ENCODE assay signal across 23 mouse cellular contexts in the genomic region with DNA sequence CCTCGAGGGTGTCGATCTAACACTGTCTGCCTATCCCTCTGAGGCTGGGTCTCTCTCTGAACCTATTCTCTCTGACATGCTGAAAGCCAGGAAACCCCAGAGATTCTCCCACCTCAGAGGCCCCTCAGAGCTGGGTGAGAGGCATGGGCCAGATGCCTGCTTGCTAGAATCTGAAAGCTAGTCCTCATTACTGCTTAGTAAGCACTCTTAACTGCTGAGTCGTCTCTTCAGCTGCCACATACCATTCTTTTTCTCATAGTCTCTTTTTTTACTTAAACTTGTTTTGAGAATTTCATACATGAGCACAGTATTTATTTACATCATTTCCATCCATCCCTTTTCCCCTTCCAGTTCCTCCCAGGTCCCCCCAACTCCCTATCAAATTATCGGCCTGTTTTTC.
A peak's percentile ranks its signal among the peaks of the same experiment; 100 is the strongest.
DNase-seq lines count a peak whose midpoint lies in the region; ATAC-seq and TF ChIP-seq lines count a peak whose summit lies in the region.
"Had no signal": no experiment of that assay in that cellular context is flagged by ENCODE, and none has a peak within 500 bp of the region (broad histone marks: within the 10 kb centered on the region; RNA-seq: fewer than 3 reads in every experiment).

No protein-coding gene starts in this region.

- no peaks in the 10 kb centered on the region for H3K79me2 ChIP-seq in CH12.LX (replicated peaks; ENCODE audit: control insufficient read depth, extremely low read depth, insufficient read depth, poor library complexity, severe bottlenecking)

- H3K9me3 ChIP-seq in heart, embryonic 11.5 days (replicated peaks; ENCODE audit: control insufficient read depth, low read length): no peaks in the 10 kb centered on the region
- H3K9me3 ChIP-seq in CH12.LX (replicated peaks; ENCODE audit: low read length): no peaks in the 10 kb centered on the region
- no peaks in the 10 kb centered on the region for H3K9me3 ChIP-seq in ES-E14 (ENCODE audit: control insufficient read depth, insufficient read depth, low read depth, low read length)
- H3K9me3 ChIP-seq: G1E had no signal

- TF ChIP-seq POLR2A in CH12.LX (IDR thresholded peaks at IDR 0.05; ENCODE audit: low read depth, low read length): no peak

- dilution Hi-C loops in CH12.LX (cut with MboI; ENCODE audit: extremely low pct_ligation_motif_present, extremely low pct_unique_long_range_greater_than_20kb, low sequenced_read_pairs): no loop called here

- no peak for TF ChIP-seq RAD21 in CH12.LX (IDR thresholded peaks at IDR 0.05; ENCODE audit: low read depth, low read length)

- H3K27ac ChIP-seq in gastrocnemius, adult 2 months: peak overlapping the region; percentile 77; the same call in 1 of the 2 replicates
- no peak overlapping the region for H3K27ac ChIP-seq in heart, embryonic 11.5 days (ENCODE audit: low read depth, low read length)
- no peak overlapping the region for H3K27ac ChIP-seq in CH12.LX (ENCODE audit: insufficient read depth, low read depth)
- H3K27ac ChIP-seq in ES-E14 (ENCODE audit: insufficient read depth, low read depth, low read length, poor library complexity, severe bottlenecking): no peak overlapping the region

- ATAC-seq in heart, embryonic 11.5 days (replicated peaks; ENCODE audit: insufficient number of reproducible peaks, low FRiP score, low TSS enrichment): no peak
- ATAC-seq: activated CD4-positive, CD25-positive, alpha-beta regulatory T cell, adult 4 months; CD4-positive, CD25-positive, alpha-beta regulatory T cell, adult 4 months; Patski had no signal

- TF ChIP-seq CTCF in gastrocnemius, adult 2 months (IDR thresholded peaks at IDR 0.05): no peak
- no peak for TF ChIP-seq CTCF in CH12.LX (conservative IDR thresholded peaks at IDR 0.05 in 1 of 2, IDR thresholded peaks at IDR 0.05 in 1 of 2; ENCODE audit: low read depth in 2 of 2, low read length in 2 of 2)

- H3K4me3 ChIP-seq in gastrocnemius, adult 2 months: no peak overlapping the region
- H3K4me3 ChIP-seq in heart, embryonic 11.5 days (ENCODE audit: low read depth, low read length): no peak overlapping the region
- H3K4me3 ChIP-seq in CH12.LX (replicated peaks in 1 of 3; ENCODE audit: low read depth in 2 of 3, low read length in 2 of 3, poor library complexity in 1 of 3) (no peak overlapping the region), ES-E14 (ENCODE audit: insufficient read depth in 1 of 2, low read depth in 1 of 2, low read length in 2 of 2, poor library complexity in 1 of 2, severe bottlenecking in 1 of 2) (no peak overlapping the region)

- no peak for DNase-seq in gastrocnemius, adult 2 months
- DNase-seq in gastrocnemius, postnatal 36 days: no peak
- peak; percentile 71 for DNase-seq in heart, adult 11 months
- DNase-seq in CH12.LX (ENCODE audit: extremely low read depth) (no peak), ES-E14 (ENCODE audit: low read depth, low spot score) (no peak)
- DNase-seq in neural tube, embryonic 10.5 days (ENCODE audit: extremely low spot score, low spot score): no peak
- DNase-seq in layer of hippocampus, postnatal 14 days (ENCODE audit: low spot score in 2 of 2): no peak
- DNase-seq: adrenal gland, adult 2 months; adrenal gland, adult 8-10 months; adrenal gland, postnatal 10 days; adrenal gland, postnatal 14 days; adrenal gland, postnatal 25 days; adrenal gland, postnatal 36 days; B cell, adult 2 months; cerebellum, adult 11 months; cerebellum, adult 11-12 months; cerebellum, adult 18-20 months; cerebellum, adult 2 months had no signal

- 85% methylated on average over 4 of the region's 4 CpGs for WGBS in heart, embryonic 11.5 days (ENCODE audit: insufficient replicate concordance)

- intact Hi-C loops in gastrocnemius, adult 2 months (cut with DNase I): loop anchor here (5.0 kb wide), 1 partner anchor 174 kb away; a partner anchor contains a TSS
- intact Hi-C loops in gastrocnemius, postnatal 36 days (cut with DNase I): no loop called here

- no peak overlapping the region for H3K4me2 ChIP-seq in heart, embryonic 11.5 days
- H3K4me2 ChIP-seq in CH12.LX (ENCODE audit: insufficient read depth, low read depth, poor library complexity, severe bottlenecking): no peak overlapping the region

- in situ Hi-C loops in CH12.LX (cut with MboI; ENCODE audit: low pct_ligation_motif_present, low pct_unique_long_range_greater_than_20kb, low sequenced_read_pairs) (no loop called here), ES-E14 (cut with MboI; ENCODE audit: low sequenced_read_pairs in 2 of 2, unreplicated experiment in 2 of 2) (no loop called here)

- peaks cover 3% of the 10 kb centered on the region; the same call in 1 of the 2 replicates for H3K4me1 ChIP-seq in heart, embryonic 11.5 days (ENCODE audit: control insufficient read depth, insufficient read depth, low read length)
- peaks cover 0 to 4% of the 10 kb centered on the region in 2 experiments; a peak in 2 of 4 replicates for H3K4me1 ChIP-seq in CH12.LX (ENCODE audit: control insufficient read depth in 1 of 2, insufficient read depth in 2 of 2)
- H3K4me1 ChIP-seq in ES-E14 (ENCODE audit: control insufficient read depth in 2 of 2, insufficient read depth in 2 of 2, low read length in 2 of 2, poor library complexity in 1 of 2): no peaks in the 10 kb centered on the region

- H3K27me3 ChIP-seq in heart, embryonic 11.5 days (ENCODE audit: control insufficient read depth, insufficient read depth, low read length): no peaks in the 10 kb centered on the region
- no peaks in the 10 kb centered on the region for H3K27me3 ChIP-seq in CH12.LX (replicated peaks)
- H3K27me3 ChIP-seq: Patski had no signal

- TF ChIP-seq EP300 in CH12.LX (IDR thresholded peaks at IDR 0.05; ENCODE audit: low read length): no peak

- H3K36me3 ChIP-seq in heart, embryonic 11.5 days (ENCODE audit: control insufficient read depth, insufficient read depth, low read length): no peaks in the 10 kb centered on the region
- H3K36me3 ChIP-seq in CH12.LX (replicated peaks in 1 of 2; ENCODE audit: control insufficient read depth in 1 of 2, insufficient read depth in 1 of 2, low read length in 1 of 2): no peaks in the 10 kb centered on the region
- H3K36me3 ChIP-seq in ES-E14 (ENCODE audit: control insufficient read depth, insufficient read depth, low read length, poor library complexity, severe bottlenecking): no peaks in the 10 kb centered on the region
- H3K36me3 ChIP-seq: G1E had no signal

- H3K9ac ChIP-seq in heart, embryonic 11.5 days (ENCODE audit: low read depth, low read length): no peak overlapping the region
- no peak overlapping the region for H3K9ac ChIP-seq in CH12.LX (ENCODE audit: insufficient read depth, low read depth)
- no peak overlapping the region for H3K9ac ChIP-seq in ES-E14 (ENCODE audit: insufficient read depth, low read depth, low read length, poor library complexity, severe bottlenecking)

TF ChIP-seq in CH12.LX, 34 proteins besides CTCF, POLR2A, EP300 and RAD21:
- TF ChIP-seq MAFK (IDR thresholded peaks at IDR 0.05; ENCODE audit: insufficient replicate concordance, low read length) (peak; percentile 73), TBP (conservative IDR thresholded peaks at IDR 0.05; ENCODE audit: low read depth, low read length) (no peak)

TF ChIP-seq in ES-E14, 5 proteins besides CTCF, POLR2A, EP300 and RAD21:
- no peak for TF ChIP-seq HCFC1 (IDR thresholded peaks at IDR 0.05; ENCODE audit: borderline replicate concordance, insufficient read depth, low read length)
- TF ChIP-seq ZC3H11A (IDR thresholded peaks at IDR 0.05; ENCODE audit: borderline replicate concordance, low read depth, low read length): no peak
- TF ChIP-seq ZNF384 (IDR thresholded peaks at IDR 0.05; ENCODE audit: low read depth, low read length): no peak
- TF ChIP-seq CHD2 (IDR thresholded peaks at IDR 0.05; ENCODE audit: low read depth, low read length): no peak
- peak; percentile 68 for TF ChIP-seq MAFK (IDR thresholded peaks at IDR 0.05; ENCODE audit: insufficient read depth, low read depth, low read length)
